Mouse (Mus musculus) liver, embryonic 14.5 days (tissue): ENCODE measurements at regions not wholly inside any gene's neighbourhood (a gene's known extent, or its start where the extent isn't known, plus 50 kb on each side); places are given as distances from the start of the nearest gene placed in this dataset.

Source experiments
- ATAC-seq: fragments of 200-750 bp; cut with Nextera tagmentation; 2 replicates; pipeline ENCODE4 v1.8.0; 2017; ENCODE audit warnings: moderate number of reproducible peaks, mild to moderate bottlenecking, moderate library complexity; ENCODE audit not compliant: insufficient read depth
- DNase-seq, 3 experiments: peaks; one replicate each; pipeline ENCODE4 v3.0.0-alpha.2; 2012 to 2013; ENCODE audit warnings: low read depth in 3 of 3, low spot score in 3 of 3
- H3K27ac ChIP-seq: fragments of 300-500 bp; sonication (generic); 2 replicates; pipeline ENCODE4 v1.5.1; 2014; ENCODE audit warnings: moderate library complexity, mild to moderate bottlenecking, control low read depth, inconsistent platforms
- H3K27me3 ChIP-seq: fragments of 300-500 bp; sonication (generic); 2 replicates; pipeline ENCODE4 v1.6.1; 2014; ENCODE audit warnings: mild to moderate bottlenecking, low read length, moderate library complexity; ENCODE audit not compliant: control insufficient read depth, insufficient read depth
- H3K36me3 ChIP-seq: fragments of 300-500 bp; sonication (generic); replicated peaks from 2 replicates; pipeline ENCODE4 v1.6.1; 2014; ENCODE audit warnings: low read depth; ENCODE audit not compliant: control insufficient read depth, insufficient read depth
- H3K4me1 ChIP-seq, 2 experiments: fragments of 200-500 bp in 1 of 2; fragments of 300-500 bp in 1 of 2; sonication (generic) in 1 of 2; replicated peaks; 2 replicates each; pipeline ENCODE4 v1.6.1; 2012 to 2014; ENCODE audit warnings: antibody characterized with exemption in 1 of 2, inconsistent platforms in 1 of 2, low read length in 1 of 2; ENCODE audit not compliant: control insufficient read depth in 2 of 2, insufficient read depth in 2 of 2
- H3K4me2 ChIP-seq: fragments of 300-500 bp; sonication (generic); 2 replicates; pipeline ENCODE4 v1.6.1; 2014; ENCODE audit warnings: low read depth, mild to moderate bottlenecking, control low read depth, moderate library complexity
- H3K4me3 ChIP-seq, 2 experiments: fragments of 200-500 bp in 1 of 2; fragments of 300-500 bp in 1 of 2; sonication (generic) in 1 of 2; 2 replicates each; pipeline ENCODE4 v1.5.1; 2012 to 2014; ENCODE audit warnings: low read depth in 2 of 2, low read length in 2 of 2, mild to moderate bottlenecking in 2 of 2, control low read depth in 1 of 2, inconsistent platforms in 1 of 2, moderate library complexity in 1 of 2; ENCODE audit not compliant: insufficient read depth in 1 of 2
- H3K9ac ChIP-seq: fragments of 300-500 bp; sonication (generic); replicated peaks from 2 replicates; pipeline ENCODE4 v1.6.1; 2014; ENCODE audit warnings: mild to moderate bottlenecking, control low read depth, moderate library complexity
- H3K9me3 ChIP-seq: fragments of 300-500 bp; sonication (generic); 2 replicates; pipeline ENCODE4 v1.6.1; 2016; ENCODE audit warnings: low read length, mixed read lengths; ENCODE audit not compliant: control insufficient read depth
- CTCF ChIP-seq: IDR thresholded peaks from 2 replicates; pipeline ENCODE4 v1.5.1; 2016; ENCODE audit warnings: antibody characterized with exemption, low read depth, control low read depth
- EP300 ChIP-seq: IDR thresholded peaks from 2 replicates; pipeline ENCODE4 v1.6.1; 2016; ENCODE audit warnings: antibody characterized with exemption, low read depth
- WGBS: fragments of 180-500 bp; shearing (Covaris S2); extraction: QIAGEN DNeasy Blood & Tissue Kit; methylation state at CpG from one replicate; pipeline ENCODE4 v1.1.7; 2014; ENCODE audit not compliant: insufficient replicate concordance; 5-methylcytosine and 5-hydroxymethylcytosine counted together

GRCm38 (mm10) chr3:148159059-148159458 lies 831.3 kb downstream of the Adgrl2 start:
- 49% methylated on average over 3 of the region's 3 CpGs for WGBS
- Histone ChIP-seq H3K4me2 (no peak overlapping the region), H3K4me1 (no peaks in the 10 kb centered on the region), H3K4me3 (no peak overlapping the region), H3K27me3 (no peaks in the 10 kb centered on the region), H3K9me3 (no peaks in the 10 kb centered on the region), H3K27ac (no peak overlapping the region), H3K9ac (no peak overlapping the region), H3K36me3 (no peaks in the 10 kb centered on the region)
- ATAC-seq (no peak), DNase-seq (no peak)
- TF ChIP-seq EP300, result no peak
- no peak for TF ChIP-seq CTCF

GRCm38 (mm10) chr3:148158533-148158932 lies 831.8 kb downstream of the Adgrl2 start:
- Histone ChIP-seq H3K27me3 (no peaks in the 10 kb centered on the region), H3K4me1 (no peaks in the 10 kb centered on the region), H3K9ac (no peak overlapping the region), H3K4me2 (no peak overlapping the region), H3K9me3 (no peaks in the 10 kb centered on the region), H3K4me3 (no peak overlapping the region), H3K27ac (no peak overlapping the region), H3K36me3 (no peaks in the 10 kb centered on the region)
- TF ChIP-seq CTCF (no peak), EP300 (no peak)
- no peak for ATAC-seq
- 49% methylated on average over 2 of the region's 2 CpGs for WGBS
- DNase-seq, result no peak

GRCm38 (mm10) chr3:148143776-148144175 lies 846.6 kb downstream of the Adgrl2 start:
- H3K9ac ChIP-seq, result no peak overlapping the region
- no peak overlapping the region for H3K4me3 ChIP-seq

GRCm38 (mm10) chr3:148136791-148137251 lies 853.5 kb downstream of the Adgrl2 start:
- Histone ChIP-seq H3K9ac (no peak overlapping the region), H3K4me3 (no peak overlapping the region), H3K27ac (no peak overlapping the region), H3K27me3 (no peaks in the 10 kb centered on the region), H3K9me3 (no peaks in the 10 kb centered on the region), H3K4me1 (no peaks in the 10 kb centered on the region), H3K36me3 (no peaks in the 10 kb centered on the region), H3K4me2 (no peak overlapping the region)
- ATAC-seq (no peak), DNase-seq (no peak)
- TF ChIP-seq EP300 (no peak), CTCF (no peak)
- 64% methylated on average over 3 of the region's 3 CpGs for WGBS

More at GRCm38 (mm10) chr3:148143776-148144175, 846.6 kb downstream of the Adgrl2 start:
- Histone ChIP-seq H3K4me1 (no peaks in the 10 kb centered on the region), H3K9me3 (no peaks in the 10 kb centered on the region), H3K36me3 (no peaks in the 10 kb centered on the region), H3K27ac (no peak overlapping the region), H3K27me3 (no peaks in the 10 kb centered on the region), H3K4me2 (no peak overlapping the region)
- 71% methylated on average over 2 of the region's 2 CpGs for WGBS
- no peak for ATAC-seq
- no peak for DNase-seq
- TF ChIP-seq EP300 (no peak), CTCF (no peak)

- WGBS, result 50% methylated on average over 2 of the region's 2 CpGs
Measured at GRCm38 (mm10) chr3:148134646-148135045, 855.7 kb downstream of the Adgrl2 start.

More at GRCm38 (mm10) chr3:148134646-148135045, 855.7 kb downstream of the Adgrl2 start:
- no peak for TF ChIP-seq CTCF
- no peak for TF ChIP-seq EP300
- ATAC-seq (no peak), DNase-seq (no peak)
- Histone ChIP-seq H3K4me3 (no peak overlapping the region), H3K27me3 (no peaks in the 10 kb centered on the region), H3K9ac (no peak overlapping the region), H3K4me1 (no peaks in the 10 kb centered on the region), H3K9me3 (no peaks in the 10 kb centered on the region), H3K4me2 (no peak overlapping the region), H3K27ac (no peak overlapping the region), H3K36me3 (no peaks in the 10 kb centered on the region)
